Mouse (Mus musculus): ENCODE data around the gene Snx9. TPM values are rescaled to one million over a fixed set of nuclear protein-coding genes. Genes with fewer than 3 reads are reported as not detected.
A peak's percentile ranks its signal among the peaks of the same experiment; 100 is the strongest.

The Snx9 gene
- polyA plus RNA-seq, 1 experiment from 2014 or later, result 55.9 TPM

GRCm38 (mm10) chr17:5814641-5814920 lies 26.5 kb upstream of the Snx9 start:
- 39% methylated on average over 1 of the region's 1 CpGs for WGBS
- H3K4me3 ChIP-seq (replicated peaks), result no peak overlapping the region
- H3K27me3 ChIP-seq (replicated peaks), result no peaks in the 10 kb centered on the region
- no peaks in the 10 kb centered on the region for H3K9me3 ChIP-seq
- no peaks in the 10 kb centered on the region for H3K36me3 ChIP-seq
- no peak overlapping the region for H3K4me2 ChIP-seq (replicated peaks)
- no peak overlapping the region for H3K9ac ChIP-seq
- no peak for ATAC-seq
- no peak overlapping the region for H3K27ac ChIP-seq
- H3K4me1 ChIP-seq (replicated peaks), result no peaks in the 10 kb centered on the region

- no peak overlapping the region for H3K27ac ChIP-seq
- H3K9ac ChIP-seq, result no peak overlapping the region
- H3K9me3 ChIP-seq, result no peaks in the 10 kb centered on the region
- 93% methylated on average over 2 of the region's 2 CpGs for WGBS
- H3K27me3 ChIP-seq (replicated peaks), result no peaks in the 10 kb centered on the region
- ATAC-seq, result no peak
- no peak overlapping the region for H3K4me3 ChIP-seq (replicated peaks)
- H3K4me1 ChIP-seq (replicated peaks), result no peaks in the 10 kb centered on the region
- H3K36me3 ChIP-seq, result no peaks in the 10 kb centered on the region
- no peak overlapping the region for H3K4me2 ChIP-seq (replicated peaks)
Measured at GRCm38 (mm10) chr17:5817871-5818270, 23.3 kb upstream of the Snx9 start.

GRCm38 (mm10) chr17:5819105-5819504 lies 22.0 kb upstream of the Snx9 start:
- no peaks in the 10 kb centered on the region for H3K9me3 ChIP-seq
- no peaks in the 10 kb centered on the region for H3K27me3 ChIP-seq (replicated peaks)
- no peaks in the 10 kb centered on the region for H3K36me3 ChIP-seq
- H3K4me3 ChIP-seq (replicated peaks), result no peak overlapping the region
- H3K4me2 ChIP-seq (replicated peaks), result no peak overlapping the region
- ATAC-seq, result no peak
- no peaks in the 10 kb centered on the region for H3K4me1 ChIP-seq (replicated peaks)
- WGBS, result 49% methylated on average over 6 of the region's 6 CpGs
- H3K27ac ChIP-seq, result no peak overlapping the region
- H3K9ac ChIP-seq, result no peak overlapping the region

DNA sequence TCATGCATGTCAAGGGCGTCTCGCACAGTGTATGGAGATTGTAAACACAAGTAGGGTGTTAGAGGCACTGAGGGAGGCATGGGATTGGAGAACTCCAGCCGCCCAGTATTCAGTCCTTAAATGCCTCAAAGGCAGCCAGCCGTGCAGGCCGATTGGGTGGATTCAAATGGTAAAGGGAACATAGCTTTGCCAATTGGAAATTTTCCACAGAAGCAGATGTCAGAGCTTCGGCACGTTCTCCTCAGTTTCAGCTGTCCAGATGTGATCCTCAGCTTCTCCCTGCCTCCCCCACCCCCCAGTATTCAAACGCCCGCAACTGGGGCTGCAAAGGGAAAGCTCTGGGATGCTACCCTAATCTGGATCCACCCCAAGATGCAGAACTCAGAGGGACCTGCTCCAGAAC lies 21.3 kb upstream of the Snx9 start:
- Histone ChIP-seq H3K36me3 (no peaks in the 10 kb centered on the region), H3K27ac (no peak overlapping the region; the same call in 1 of the 2 replicates), H3K4me1 (replicated peaks) (no peaks in the 10 kb centered on the region), H3K27me3 (replicated peaks) (no peaks in the 10 kb centered on the region), H3K9me3 (no peaks in the 10 kb centered on the region), H3K9ac (no peak overlapping the region), H3K4me2 (replicated peaks) (no peak overlapping the region), H3K4me3 (replicated peaks) (no peak overlapping the region)
- peak; percentile 84 for ATAC-seq
- 41% methylated on average over 9 of the region's 9 CpGs for WGBS

DNA sequence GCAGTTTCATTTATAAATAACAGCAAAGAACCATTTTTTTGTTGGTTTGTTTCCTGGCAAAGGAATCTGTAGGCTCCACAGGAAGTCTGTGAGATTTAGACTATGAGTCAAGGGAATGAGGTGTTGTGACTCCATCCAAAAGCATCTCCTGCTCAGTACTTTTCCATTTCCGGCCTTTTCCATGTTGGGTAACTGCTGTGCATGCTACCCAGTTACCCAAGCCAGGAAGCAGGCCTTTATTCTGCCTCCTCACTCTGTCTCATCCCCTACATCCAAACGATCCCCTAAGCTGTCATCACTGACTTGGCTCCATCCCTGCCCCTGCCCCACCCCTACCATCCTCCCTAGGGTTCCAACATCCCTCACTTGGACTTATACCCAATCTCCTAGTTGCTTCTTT lies 18.6 kb upstream of the Snx9 start:
- H3K4me3 ChIP-seq (replicated peaks), result no peak overlapping the region
- H3K36me3 ChIP-seq, result no peaks in the 10 kb centered on the region
- H3K4me2 ChIP-seq (replicated peaks), result no peak overlapping the region
- H3K9me3 ChIP-seq, result no peaks in the 10 kb centered on the region
- 65% methylated on average over 2 of the region's 2 CpGs for WGBS
- no peak overlapping the region for H3K27ac ChIP-seq
- no peaks in the 10 kb centered on the region for H3K27me3 ChIP-seq (replicated peaks)
- no peak overlapping the region for H3K9ac ChIP-seq
- ATAC-seq, result no peak
- H3K4me1 ChIP-seq (replicated peaks), result no peaks in the 10 kb centered on the region

DNA sequence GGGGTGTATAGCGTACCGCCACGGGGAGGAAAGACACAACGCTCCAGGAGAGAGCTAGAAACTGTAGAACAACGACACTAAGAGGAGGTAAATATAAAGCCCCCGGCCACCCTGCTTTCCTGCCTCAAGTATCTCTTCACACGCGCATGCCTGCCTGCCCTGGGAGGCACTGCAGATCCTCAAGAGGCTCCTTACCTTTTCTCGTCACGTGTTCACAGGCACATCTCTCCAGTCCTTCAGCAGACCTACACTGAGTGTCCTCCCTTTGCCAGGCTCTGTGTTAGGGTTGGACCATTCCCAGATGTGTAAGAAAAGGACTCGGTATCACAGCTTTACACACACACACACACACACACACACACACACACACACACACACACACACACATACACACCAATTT lies 18.1 kb upstream of the Snx9 start:
- Histone ChIP-seq H3K9me3 (no peaks in the 10 kb centered on the region), H3K36me3 (no peaks in the 10 kb centered on the region), H3K4me3 (replicated peaks) (no peak overlapping the region), H3K9ac (no peak overlapping the region), H3K27ac (no peak overlapping the region), H3K4me1 (replicated peaks) (no peaks in the 10 kb centered on the region), H3K4me2 (replicated peaks) (no peak overlapping the region), H3K27me3 (replicated peaks) (no peaks in the 10 kb centered on the region)
- no peak for ATAC-seq
- WGBS, result 82% methylated on average over 11 of the region's 11 CpGs

- H3K4me2 ChIP-seq (replicated peaks), result peak overlapping the region; percentile 33; the same call in 1 of the 2 replicates
- no peaks in the 10 kb centered on the region for H3K27me3 ChIP-seq (replicated peaks)
- no peaks in the 10 kb centered on the region for H3K9me3 ChIP-seq
- H3K4me1 ChIP-seq (replicated peaks), result 0 out of 2 replicates have a peak, but pooled peaks cover 2% of the 10 kb centered on the region
- H3K36me3 ChIP-seq, result no peaks in the 10 kb centered on the region
- WGBS, result 20% methylated on average over 14 of the region's 15 CpGs
- ATAC-seq, result no peak
- no peak overlapping the region for H3K27ac ChIP-seq
- H3K4me3 ChIP-seq (replicated peaks), result no peak overlapping the region
- no peak overlapping the region for H3K9ac ChIP-seq
Measured at GRCm38 (mm10) chr17:5827836-5828582, 13.1 kb upstream of the Snx9 start.

DNA sequence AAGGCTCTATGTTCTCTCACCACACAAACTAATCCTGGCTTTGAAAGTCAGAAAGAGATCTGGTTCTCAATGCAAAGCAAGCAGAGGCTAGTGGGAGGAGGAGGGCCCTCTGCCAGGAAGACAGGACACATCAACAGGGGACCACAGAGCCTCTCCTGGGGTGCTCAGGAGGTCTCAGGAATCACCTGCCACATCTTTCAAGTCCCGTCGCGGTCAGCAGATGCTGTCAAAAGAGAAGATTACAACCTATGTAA lies 12.6 kb upstream of the Snx9 start:
- ATAC-seq, result no peak
- no peak overlapping the region for H3K4me3 ChIP-seq (replicated peaks)
- no peaks in the 10 kb centered on the region for H3K9me3 ChIP-seq
- H3K4me2 ChIP-seq (replicated peaks), result 0 out of 2 replicates have a peak overlapping the region, but pooled peaks have one; percentile 33
- H3K4me1 ChIP-seq (replicated peaks), result 0 out of 2 replicates have a peak, but pooled peaks cover 2% of the 10 kb centered on the region
- no peaks in the 10 kb centered on the region for H3K36me3 ChIP-seq
- H3K9ac ChIP-seq, result no peak overlapping the region
- no peaks in the 10 kb centered on the region for H3K27me3 ChIP-seq (replicated peaks)
- 22% methylated on average over 3 of the region's 3 CpGs for WGBS
- H3K27ac ChIP-seq, result no peak overlapping the region

DNA sequence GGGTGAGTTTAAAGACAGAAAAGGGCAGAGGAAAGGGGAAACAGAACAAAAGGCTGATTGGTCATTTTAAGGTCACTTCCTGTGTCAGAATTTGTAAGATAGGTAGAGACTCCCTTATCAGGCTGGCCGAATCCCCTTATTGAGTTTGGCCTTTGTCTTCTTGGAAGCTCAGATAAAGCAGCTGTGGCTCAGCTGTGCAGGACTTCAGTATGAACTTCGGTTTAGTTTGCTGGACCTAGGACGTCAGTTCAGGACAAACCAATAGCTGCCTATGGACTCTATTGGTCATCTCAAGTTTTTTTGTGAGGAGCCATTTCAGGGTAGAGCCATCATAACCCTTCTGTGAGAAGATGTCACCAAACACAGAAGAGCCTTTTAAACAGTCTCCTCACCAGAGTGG lies 12.2 kb upstream of the Snx9 start:
- Histone ChIP-seq H3K4me2 (replicated peaks) (no peak overlapping the region), H3K27ac (no peak overlapping the region), H3K4me1 (replicated peaks) (0 out of 2 replicates have a peak, but pooled peaks cover 2% of the 10 kb centered on the region), H3K9me3 (no peaks in the 10 kb centered on the region), H3K9ac (no peak overlapping the region), H3K36me3 (no peaks in the 10 kb centered on the region), H3K27me3 (replicated peaks) (no peaks in the 10 kb centered on the region), H3K4me3 (replicated peaks) (no peak overlapping the region)
- 60% methylated on average over 3 of the region's 3 CpGs for WGBS
- no peak for ATAC-seq

- no peak overlapping the region for H3K27ac ChIP-seq
- H3K4me3 ChIP-seq (replicated peaks), result no peak overlapping the region
- no peak overlapping the region for H3K4me2 ChIP-seq (replicated peaks)
- H3K4me1 ChIP-seq (replicated peaks), result 0 out of 2 replicates have a peak, but pooled peaks cover 2% of the 10 kb centered on the region
- no peak overlapping the region for H3K9ac ChIP-seq
- WGBS, result 61% methylated on average over 3 of the region's 3 CpGs
- peak; percentile 83 for ATAC-seq
- H3K36me3 ChIP-seq, result no peaks in the 10 kb centered on the region
- H3K9me3 ChIP-seq, result no peaks in the 10 kb centered on the region
- no peaks in the 10 kb centered on the region for H3K27me3 ChIP-seq (replicated peaks)
Measured at GRCm38 (mm10) chr17:5829930-5830329, 11.2 kb upstream of the Snx9 start.

DNA sequence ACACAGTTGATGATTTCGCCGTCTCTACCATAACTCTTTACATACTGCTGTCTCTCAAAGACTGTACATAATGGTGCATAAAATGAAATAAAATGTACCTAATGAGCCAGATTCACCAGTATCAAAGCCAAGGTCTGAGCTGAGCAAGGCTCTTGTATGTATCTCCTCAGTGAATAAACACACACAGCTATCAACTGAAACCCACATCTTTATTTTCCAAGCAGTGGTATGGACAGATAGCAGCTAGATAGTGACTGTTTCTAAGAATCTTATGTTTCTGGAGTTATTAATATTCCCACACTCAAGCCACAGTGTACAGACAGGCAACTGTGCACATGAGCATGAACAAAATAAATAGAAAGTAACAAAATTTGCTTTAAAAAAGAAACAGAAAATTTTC lies 10.7 kb upstream of the Snx9 start:
- H3K27me3 ChIP-seq (replicated peaks), result no peaks in the 10 kb centered on the region
- ATAC-seq, result no peak; the same call in 1 of the 2 replicates
- no peak overlapping the region for H3K9ac ChIP-seq
- no peaks in the 10 kb centered on the region for H3K36me3 ChIP-seq
- no peak overlapping the region for H3K27ac ChIP-seq
- no peak overlapping the region for H3K4me2 ChIP-seq (replicated peaks)
- no peaks in the 10 kb centered on the region for H3K9me3 ChIP-seq
- 0 out of 2 replicates have a peak, but pooled peaks cover 2% of the 10 kb centered on the region for H3K4me1 ChIP-seq (replicated peaks)
- 77% methylated on average over 2 of the region's 2 CpGs for WGBS
- H3K4me3 ChIP-seq (replicated peaks), result no peak overlapping the region

DNA sequence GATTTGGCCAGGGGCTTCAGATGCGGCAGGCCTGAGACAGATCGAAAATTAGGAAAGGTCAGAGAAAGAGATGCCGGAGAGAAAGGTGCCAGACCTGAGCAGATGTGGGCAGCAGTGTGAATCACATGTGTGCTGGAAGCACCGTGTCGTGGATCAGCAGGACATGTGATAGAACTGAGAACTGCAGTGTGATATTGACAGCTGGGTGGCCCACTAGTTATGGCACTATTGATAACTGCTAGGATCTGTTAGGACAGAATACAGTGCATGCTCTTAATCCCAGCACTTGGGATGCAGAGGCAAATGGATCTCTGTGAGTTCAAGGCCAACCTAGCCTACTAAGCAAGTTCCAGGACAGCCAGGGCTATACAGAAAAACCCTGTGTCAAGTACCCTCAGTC lies 10.3 kb upstream of the Snx9 start:
- WGBS, result 91% methylated on average over 5 of the region's 5 CpGs
- Histone ChIP-seq H3K9ac (no peak overlapping the region), H3K4me2 (replicated peaks) (no peak overlapping the region), H3K4me3 (replicated peaks) (no peak overlapping the region), H3K4me1 (replicated peaks) (0 out of 2 replicates have a peak, but pooled peaks cover 2% of the 10 kb centered on the region), H3K36me3 (no peaks in the 10 kb centered on the region), H3K27me3 (replicated peaks) (no peaks in the 10 kb centered on the region), H3K27ac (no peak overlapping the region), H3K9me3 (no peaks in the 10 kb centered on the region)
- no peak for ATAC-seq

GRCm38 (mm10) chr17:5831257-5831806 lies 9.8 kb upstream of the Snx9 start:
- Histone ChIP-seq H3K9me3 (no peaks in the 10 kb centered on the region), H3K4me2 (replicated peaks) (no peak overlapping the region)

More at GRCm38 (mm10) chr17:5831257-5831806, 9.8 kb upstream of the Snx9 start:
- Histone ChIP-seq H3K36me3 (no peaks in the 10 kb centered on the region), H3K4me3 (replicated peaks) (no peak overlapping the region), H3K27me3 (replicated peaks) (no peaks in the 10 kb centered on the region), H3K9ac (no peak overlapping the region), H3K4me1 (replicated peaks) (0 out of 2 replicates have a peak, but pooled peaks cover 2% of the 10 kb centered on the region), H3K27ac (no peak overlapping the region)
- no peak for ATAC-seq
- 89% methylated on average over 1 of the region's 1 CpGs for WGBS

Measured in intestine, embryonic 15.5 days (tissue).